9 mouse cellular contexts compared by ENCODE assay signal in the genomic region with DNA sequence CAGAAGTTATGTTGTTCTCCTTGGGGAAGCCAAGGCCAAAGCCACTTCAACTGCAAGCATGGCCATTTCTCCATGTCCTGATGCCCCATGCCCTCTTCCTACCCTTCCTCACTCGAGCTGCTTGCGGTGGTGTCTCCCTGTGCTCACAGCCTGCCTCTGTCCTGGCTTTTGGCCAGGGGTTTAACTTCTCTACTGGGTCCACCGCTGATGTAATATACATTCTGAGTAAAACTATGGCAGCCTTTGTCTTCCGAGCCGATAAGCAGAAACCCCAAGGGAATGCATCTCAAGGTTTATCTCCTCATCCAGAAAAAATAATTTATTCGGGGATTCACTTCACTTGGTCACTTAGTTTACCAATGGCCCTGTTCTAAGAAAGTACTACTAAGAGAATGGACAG. TPM values are rescaled to one million over a fixed set of nuclear protein-coding genes. Genes with fewer than 3 reads are reported as not detected.
DNase-seq lines count a peak whose midpoint lies in the region; ATAC-seq lines count a peak whose summit lies in the region.
"Had no signal": no experiment of that assay in that cellular context is flagged by ENCODE, and none has a peak within 500 bp of the region (broad histone marks: within the 10 kb centered on the region; RNA-seq: fewer than 3 reads in every experiment).

No protein-coding gene starts in this region.

- DNase-seq in right cerebral cortex, adult 18-20 months = peak; percentile 12
- DNase-seq in right cerebral cortex, postnatal 14 days = no peak
- DNase-seq in kidney, postnatal 10 days = peak; percentile 30
- no peak for DNase-seq in adrenal gland, postnatal 25 days
- DNase-seq in midbrain, embryonic 10.5 days (ENCODE audit: low spot score) = no peak

- H3K27me3 ChIP-seq in forebrain, embryonic 13.5 days = no peaks in the 10 kb centered on the region
- no peaks in the 10 kb centered on the region for H3K27me3 ChIP-seq in forebrain, embryonic 15.5 days
- no peaks in the 10 kb centered on the region for H3K27me3 ChIP-seq in stomach, embryonic 16.5 days (ENCODE audit: control insufficient read depth, insufficient read depth, low read length)
- H3K27me3 ChIP-seq in midbrain, embryonic 10.5 days (ENCODE audit: low read depth, poor library complexity, severe bottlenecking) = peaks cover 14% of the 10 kb centered on the region
- H3K27me3 ChIP-seq: embryonic facial prominence, embryonic 12.5 days had no signal

- no peak overlapping the region for H3K27ac ChIP-seq in forebrain, embryonic 13.5 days
- H3K27ac ChIP-seq in forebrain, embryonic 15.5 days (replicated peaks) = no peak overlapping the region
- H3K27ac ChIP-seq in stomach, embryonic 16.5 days (ENCODE audit: low read length) = no peak overlapping the region
- H3K27ac ChIP-seq in midbrain, embryonic 10.5 days (replicated peaks) = no peak overlapping the region
- H3K27ac ChIP-seq: embryonic facial prominence, embryonic 12.5 days had no signal

- no peak overlapping the region for H3K4me3 ChIP-seq in forebrain, embryonic 13.5 days
- no peak overlapping the region for H3K4me3 ChIP-seq in forebrain, embryonic 15.5 days
- no peak overlapping the region for H3K4me3 ChIP-seq in stomach, embryonic 16.5 days (replicated peaks; ENCODE audit: low read length)
- H3K4me3 ChIP-seq in midbrain, embryonic 10.5 days = no peak overlapping the region

- H3K4me2 ChIP-seq in forebrain, embryonic 13.5 days = peak overlapping the region; percentile 83; the same call in 1 of the 2 replicates
- H3K4me2 ChIP-seq in forebrain, embryonic 15.5 days (replicated peaks) = no peak overlapping the region
- peak overlapping the region; percentile 67; the same call in 1 of the 2 replicates for H3K4me2 ChIP-seq in stomach, embryonic 16.5 days (ENCODE audit: low read depth, low read length)

- 74% methylated on average over 6 of the region's 6 CpGs for WGBS in forebrain, embryonic 13.5 days
- 72% methylated on average over 6 of the region's 6 CpGs for WGBS in forebrain, embryonic 15.5 days
- 69% methylated on average over 6 of the region's 6 CpGs for WGBS in stomach, embryonic 16.5 days
- WGBS in midbrain, embryonic 10.5 days = 82% methylated on average over 6 of the region's 6 CpGs

- H3K36me3 ChIP-seq in forebrain, embryonic 13.5 days (ENCODE audit: poor library complexity, severe bottlenecking) = no peaks in the 10 kb centered on the region
- H3K36me3 ChIP-seq in forebrain, embryonic 15.5 days = no peaks in the 10 kb centered on the region
- H3K36me3 ChIP-seq in stomach, embryonic 16.5 days (ENCODE audit: control insufficient read depth, insufficient read depth, low read length) = no peaks in the 10 kb centered on the region
- H3K36me3 ChIP-seq in midbrain, embryonic 10.5 days = peaks cover 2% of the 10 kb centered on the region; the same call in 1 of the 2 replicates

- no peaks in the 10 kb centered on the region for H3K9me3 ChIP-seq in forebrain, embryonic 13.5 days (replicated peaks)
- no peaks in the 10 kb centered on the region for H3K9me3 ChIP-seq in forebrain, embryonic 15.5 days
- no peaks in the 10 kb centered on the region for H3K9me3 ChIP-seq in stomach, embryonic 16.5 days (replicated peaks; ENCODE audit: control insufficient read depth, low read length)
- H3K9me3 ChIP-seq in midbrain, embryonic 10.5 days (replicated peaks) = no peaks in the 10 kb centered on the region
- H3K9me3 ChIP-seq: embryonic facial prominence, embryonic 12.5 days had no signal

- H3K9ac ChIP-seq in forebrain, embryonic 13.5 days = no peak overlapping the region
- H3K9ac ChIP-seq in forebrain, embryonic 15.5 days (replicated peaks) = no peak overlapping the region
- H3K9ac ChIP-seq in stomach, embryonic 16.5 days (ENCODE audit: low read length) = no peak overlapping the region
- H3K9ac ChIP-seq: embryonic facial prominence, embryonic 12.5 days had no signal

- peaks cover 10% of the 10 kb centered on the region for H3K4me1 ChIP-seq in forebrain, embryonic 13.5 days
- no peaks in the 10 kb centered on the region; the same call in 1 of the 2 replicates for H3K4me1 ChIP-seq in forebrain, embryonic 15.5 days
- H3K4me1 ChIP-seq in stomach, embryonic 16.5 days (ENCODE audit: control insufficient read depth, insufficient read depth, low read length) = 0 out of 2 replicates have a peak, but pooled peaks cover 6% of the 10 kb centered on the region
- H3K4me1 ChIP-seq in midbrain, embryonic 10.5 days = peaks cover 19% of the 10 kb centered on the region

- no peak for ATAC-seq in forebrain, embryonic 13.5 days
- ATAC-seq in forebrain, embryonic 15.5 days (replicated peaks) = no peak
- no peak for ATAC-seq in stomach, embryonic 16.5 days (ENCODE audit: insufficient read depth, low FRiP score)

RNA-seq across cellular contexts. Expression of a gene that starts 0.8 kb away (rescaled TPM):
- 65.6 and 70.8 TPM in 2 replicates for polyA plus RNA-seq in forebrain, embryonic 13.5 days (2015; fragmentation: Nextera tagmentation; extraction: Ambion mirVana)
- polyA plus RNA-seq in forebrain, embryonic 15.5 days (2015; fragmentation: Nextera tagmentation; extraction: Ambion mirVana) = 67.0 and 71.9 TPM in 2 replicates
- polyA plus RNA-seq in stomach, embryonic 16.5 days (2015; fragmentation: Nextera tagmentation; extraction: Ambion mirVana) = 368 and 395 TPM in 2 replicates
- 468 and 486 TPM in 2 replicates for total RNA-seq in adrenal gland, postnatal 25 days (2021)
- 101 and 106 TPM in 2 replicates for polyA plus RNA-seq in midbrain, embryonic 10.5 days (2016; fragmentation: Nextera tagmentation; extraction: Ambion mirVana)

RNA-seq across cellular contexts. Expression of a gene that starts 13.8 kb away (rescaled TPM):
- polyA plus RNA-seq in forebrain, embryonic 13.5 days (2015; fragmentation: Nextera tagmentation; extraction: Ambion mirVana) = not detected in 2 replicates
- not detected in 2 replicates for polyA plus RNA-seq in forebrain, embryonic 15.5 days (2015; fragmentation: Nextera tagmentation; extraction: Ambion mirVana)
- polyA plus RNA-seq in stomach, embryonic 16.5 days (2015; fragmentation: Nextera tagmentation; extraction: Ambion mirVana) = 0.12 TPM in 2 replicates
- total RNA-seq in adrenal gland, postnatal 25 days (2021) = not detected in 2 replicates
- polyA plus RNA-seq in midbrain, embryonic 10.5 days (2016; fragmentation: Nextera tagmentation; extraction: Ambion mirVana) = not detected in 2 replicates
- polyA plus RNA-seq: embryonic facial prominence, embryonic 12.5 days had no signal

RNA-seq across cellular contexts. Expression of a gene that starts 28.5 kb away (rescaled TPM):
- polyA plus RNA-seq in forebrain, embryonic 13.5 days (2015; fragmentation: Nextera tagmentation; extraction: Ambion mirVana) = 8.5 and 10.5 TPM in 2 replicates
- 8.4 and 9.9 TPM in 2 replicates for polyA plus RNA-seq in forebrain, embryonic 15.5 days (2015; fragmentation: Nextera tagmentation; extraction: Ambion mirVana)
- polyA plus RNA-seq in stomach, embryonic 16.5 days (2015; fragmentation: Nextera tagmentation; extraction: Ambion mirVana) = 8.8 and 9.7 TPM in 2 replicates
- 20.1 and 22.6 TPM in 2 replicates for total RNA-seq in adrenal gland, postnatal 25 days (2021)
- polyA plus RNA-seq in midbrain, embryonic 10.5 days (2016; fragmentation: Nextera tagmentation; extraction: Ambion mirVana) = 10.7 and 11.8 TPM in 2 replicates

RNA-seq across cellular contexts. Expression of a gene that starts 39.3 kb away (rescaled TPM):
- not detected in 2 replicates for polyA plus RNA-seq in forebrain, embryonic 13.5 days (2015; fragmentation: Nextera tagmentation; extraction: Ambion mirVana)
- not detected in 2 replicates for polyA plus RNA-seq in forebrain, embryonic 15.5 days (2015; fragmentation: Nextera tagmentation; extraction: Ambion mirVana)
- polyA plus RNA-seq in stomach, embryonic 16.5 days (2015; fragmentation: Nextera tagmentation; extraction: Ambion mirVana) = not detected in 2 replicates
- not detected in 2 replicates for total RNA-seq in adrenal gland, postnatal 25 days (2021)
- polyA plus RNA-seq in midbrain, embryonic 10.5 days (2016; fragmentation: Nextera tagmentation; extraction: Ambion mirVana) = not detected in 2 replicates
- polyA plus RNA-seq: embryonic facial prominence, embryonic 12.5 days had no signal

RNA-seq across cellular contexts. Expression of a gene that starts 39.4 kb away (rescaled TPM):
- polyA plus RNA-seq in forebrain, embryonic 13.5 days (2015; fragmentation: Nextera tagmentation; extraction: Ambion mirVana) = not detected in 2 replicates
- polyA plus RNA-seq in forebrain, embryonic 15.5 days (2015; fragmentation: Nextera tagmentation; extraction: Ambion mirVana) = not detected in 2 replicates
- polyA plus RNA-seq in stomach, embryonic 16.5 days (2015; fragmentation: Nextera tagmentation; extraction: Ambion mirVana) = not detected in 2 replicates
- not detected in 2 replicates for total RNA-seq in adrenal gland, postnatal 25 days (2021)
- polyA plus RNA-seq in midbrain, embryonic 10.5 days (2016; fragmentation: Nextera tagmentation; extraction: Ambion mirVana) = not detected in 2 replicates
- polyA plus RNA-seq: embryonic facial prominence, embryonic 12.5 days had no signal

Comparison
In these comparisons a context has a peak if more than half of its experiments do, and no peak if none do; other contexts are left out.
1. DNase-seq: peak in right cerebral cortex, adult 18-20 months (single experiment) and kidney, postnatal 10 days (single experiment); none in right cerebral cortex, postnatal 14 days (single experiment), adrenal gland, postnatal 25 days (single experiment) and midbrain, embryonic 10.5 days (single experiment).